Mouse (Mus musculus) heart, postnatal 0 days (tissue): ENCODE measurements at regions not wholly inside any gene's neighbourhood (a gene's known extent, or its start where the extent isn't known, plus 50 kb on each side); places are given as distances from the start of the nearest gene placed in this dataset.

ENCODE experiments used
- CTCF ChIP-seq: IDR thresholded peaks from 2 replicates; pipeline ENCODE4 v1.5.1; 2016; ENCODE audit warnings: antibody characterized with exemption, control low read depth, low read depth
- EP300 ChIP-seq: IDR thresholded peaks from 2 replicates; pipeline ENCODE4 v1.6.1; 2016; ENCODE audit warnings: antibody characterized with exemption, low read depth

- no peak for TF ChIP-seq CTCF
- TF ChIP-seq EP300: no peak
Observed at GRCm38 (mm10) chr13:5515552-5515951, 345.7 kb upstream of the Klf6 start.
